Mouse (Mus musculus) CH12.LX (cell line): ENCODE data around the gene Rdh16. TPM values are rescaled to one million over a fixed set of nuclear protein-coding genes. Genes with fewer than 3 reads are reported as not detected.

Source experiments
- DNase-seq: peaks from one replicate; pipeline ENCODE4 v3.0.0-alpha.2; 2013; ENCODE audit errors: extremely low read depth
- H3K27ac ChIP-seq: 2 replicates; pipeline ENCODE4 v1.5.1; 2012; ENCODE audit warnings: low read depth, mild to moderate bottlenecking, control low read depth, moderate library complexity; ENCODE audit not compliant: insufficient read depth
- H3K27me3 ChIP-seq: replicated peaks from 2 replicates; pipeline ENCODE3; 2012; ENCODE audit warnings: inconsistent platforms
- H3K36me3 ChIP-seq, 2 experiments: replicated peaks in 1 of 2; 2 replicates each; pipeline versions ENCODE3 to v1.6.1; 2012; ENCODE audit warnings: inconsistent platforms in 1 of 2, low read length in 1 of 2, mild to moderate bottlenecking in 1 of 2, mixed read lengths in 1 of 2, moderate library complexity in 1 of 2; ENCODE audit not compliant: control insufficient read depth in 1 of 2, insufficient read depth in 1 of 2
- H3K4me1 ChIP-seq, 2 experiments: 2 replicates each; pipeline ENCODE4 v1.6.1; 2012; ENCODE audit warnings: inconsistent platforms in 1 of 2, moderate library complexity in 1 of 2; ENCODE audit not compliant: insufficient read depth in 2 of 2, control insufficient read depth in 1 of 2
- H3K4me2 ChIP-seq: 2 replicates; pipeline ENCODE4 v1.6.1; 2012; ENCODE audit warnings: low read depth, mild to moderate bottlenecking, control low read depth; ENCODE audit not compliant: poor library complexity, insufficient read depth, severe bottlenecking
- H3K4me3 ChIP-seq, 3 experiments: fragments of 150-350 bp in 1 of 3; sonication (generic) in 1 of 3; replicated peaks in 1 of 3; 2 replicates each; pipeline versions ENCODE3 to v1.5.1; 2011 to 2012; ENCODE audit warnings: low read depth in 2 of 3, low read length in 2 of 3, mild to moderate bottlenecking in 2 of 3, moderate library complexity in 2 of 3, control low read depth in 1 of 3, improper control_type of control experiment in 1 of 3, inconsistent platforms in 1 of 3, mixed read lengths in 1 of 3; ENCODE audit not compliant: poor library complexity in 1 of 3
- H3K79me2 ChIP-seq: replicated peaks from 2 replicates; pipeline ENCODE4 v1.6.1; 2012; ENCODE audit warnings: mild to moderate bottlenecking, moderate library complexity; ENCODE audit not compliant: control insufficient read depth, poor library complexity, insufficient read depth, severe bottlenecking; ENCODE audit errors: extremely low read depth
- H3K9ac ChIP-seq: 2 replicates; pipeline ENCODE4 v1.6.1; 2012; ENCODE audit warnings: low read depth, mild to moderate bottlenecking, control low read depth, moderate library complexity; ENCODE audit not compliant: insufficient read depth
- H3K9me3 ChIP-seq: replicated peaks from 2 replicates; pipeline ENCODE3; 2012; ENCODE audit warnings: low read length, inconsistent platforms, mixed read lengths
- CTCF ChIP-seq, 2 experiments: IDR thresholded peaks in 1 of 2; conservative IDR thresholded peaks in 1 of 2; 2 replicates each; pipeline ENCODE4 v1.5.1; 2011 to 2012; ENCODE audit warnings: low read depth in 2 of 2, low read length in 2 of 2, improper control_type of control experiment in 1 of 2, inconsistent platforms in 1 of 2, mild to moderate bottlenecking in 1 of 2, moderate library complexity in 1 of 2
- E2F4 ChIP-seq: IDR thresholded peaks from 2 replicates; pipeline ENCODE4 v1.6.1; 2011; ENCODE audit warnings: low read depth, low read length, improper control_type of control experiment; ENCODE audit not compliant: insufficient replicate concordance
- ELF1 ChIP-seq: IDR thresholded peaks from 2 replicates; pipeline ENCODE4 v1.6.1; 2014; ENCODE audit warnings: low read depth, mild to moderate bottlenecking, inconsistent platforms, low read length, improper control_type of control experiment
- EP300 ChIP-seq: IDR thresholded peaks from 2 replicates; pipeline ENCODE4 v1.6.1; 2011; ENCODE audit warnings: low read length, improper control_type of control experiment
- ETS1 ChIP-seq: conservative IDR thresholded peaks from 2 replicates; pipeline ENCODE4 v1.6.1; 2012; ENCODE audit warnings: low read depth, mild to moderate bottlenecking, inconsistent platforms, low read length, improper control_type of control experiment, moderate library complexity
- GABPA ChIP-seq: IDR thresholded peaks from 2 replicates; pipeline ENCODE4 v1.6.1; 2012; ENCODE audit warnings: low read depth, low read length, improper control_type of control experiment, inconsistent platforms; ENCODE audit not compliant: insufficient replicate concordance
- HCFC1 ChIP-seq: IDR thresholded peaks from 2 replicates; pipeline ENCODE4 v1.6.1; 2012; ENCODE audit warnings: low read depth, mild to moderate bottlenecking, inconsistent platforms, low read length, improper control_type of control experiment
- JUND ChIP-seq: conservative IDR thresholded peaks from 2 replicates; pipeline ENCODE4 v1.6.1; 2011; ENCODE audit warnings: low read depth, low read length, improper control_type of control experiment
- KAT2A ChIP-seq: IDR thresholded peaks from 2 replicates; pipeline ENCODE4 v1.6.1; 2012; ENCODE audit warnings: low read length, improper control_type of control experiment, inconsistent platforms; ENCODE audit not compliant: insufficient replicate concordance
- MAFK ChIP-seq: IDR thresholded peaks from 2 replicates; pipeline ENCODE4 v1.6.1; 2011; ENCODE audit warnings: low read length, improper control_type of control experiment; ENCODE audit not compliant: insufficient replicate concordance
- MAX ChIP-seq: IDR thresholded peaks from 2 replicates; pipeline ENCODE4 v1.6.1; 2011; ENCODE audit warnings: low read length, improper control_type of control experiment
- MXI1 ChIP-seq: IDR thresholded peaks from 2 replicates; pipeline ENCODE4 v1.6.1; 2011; ENCODE audit warnings: mild to moderate bottlenecking, low read depth, low read length, improper control_type of control experiment
- NELFE ChIP-seq: IDR thresholded peaks from 2 replicates; pipeline ENCODE4 v1.6.1; 2011; ENCODE audit warnings: low read depth, low read length, improper control_type of control experiment
- NRF1 ChIP-seq: IDR thresholded peaks from 2 replicates; pipeline ENCODE4 v1.6.1; 2014; ENCODE audit warnings: low read depth, mild to moderate bottlenecking, inconsistent platforms, low read length, improper control_type of control experiment, moderate library complexity
- PAX5 ChIP-seq: IDR thresholded peaks from 2 replicates; pipeline ENCODE4 v1.6.1; 2012; ENCODE audit warnings: low read length, inconsistent platforms, mixed read lengths
- POLR2A ChIP-seq: IDR thresholded peaks from 2 replicates; pipeline ENCODE4 v1.6.1; 2011; ENCODE audit warnings: low read depth, mild to moderate bottlenecking, improper control_type of control experiment, low read length
- RCOR1 ChIP-seq: conservative IDR thresholded peaks from 2 replicates; pipeline ENCODE4 v1.6.1; 2012; ENCODE audit warnings: low read depth, mild to moderate bottlenecking, inconsistent platforms, low read length, improper control_type of control experiment
- SIN3A ChIP-seq: IDR thresholded peaks from 2 replicates; pipeline ENCODE4 v1.6.1; 2012; ENCODE audit warnings: low read length, improper control_type of control experiment, inconsistent platforms
- SMC3 ChIP-seq: IDR thresholded peaks from 2 replicates; pipeline ENCODE4 v1.6.1; 2011; ENCODE audit warnings: low read depth, low read length, improper control_type of control experiment
- TBP ChIP-seq: conservative IDR thresholded peaks from 2 replicates; pipeline ENCODE4 v1.6.1; 2011; ENCODE audit warnings: low read depth, low read length, improper control_type of control experiment
- UBTF ChIP-seq: IDR thresholded peaks from 2 replicates; pipeline ENCODE4 v1.6.1; 2012; ENCODE audit warnings: low read depth, mild to moderate bottlenecking, inconsistent platforms, low read length, improper control_type of control experiment, moderate library complexity
- USF1 ChIP-seq: IDR thresholded peaks from 2 replicates; pipeline ENCODE4 v1.6.1; 2014; ENCODE audit warnings: low read depth, mild to moderate bottlenecking, inconsistent platforms, low read length, improper control_type of control experiment
- USF2 ChIP-seq: conservative IDR thresholded peaks from 2 replicates; pipeline ENCODE4 v1.6.1; 2011; ENCODE audit warnings: low read depth, low read length, improper control_type of control experiment
- ZC3H11A ChIP-seq: IDR thresholded peaks from 2 replicates; pipeline ENCODE4 v1.6.1; 2012; ENCODE audit warnings: low read depth, mild to moderate bottlenecking, inconsistent platforms, low read length, improper control_type of control experiment
- ZKSCAN1 ChIP-seq: IDR thresholded peaks from 2 replicates; pipeline ENCODE4 v1.6.1; 2012; ENCODE audit warnings: low read depth, inconsistent platforms, low read length, improper control_type of control experiment, borderline replicate concordance
- ZMIZ1 ChIP-seq: IDR thresholded peaks from 2 replicates; pipeline ENCODE4 v1.6.1; 2012; ENCODE audit warnings: low read depth, mild to moderate bottlenecking, inconsistent platforms, low read length, improper control_type of control experiment
- ZNF384 ChIP-seq: IDR thresholded peaks from 2 replicates; pipeline ENCODE4 v1.6.1; 2012; ENCODE audit warnings: low read depth, low read length, improper control_type of control experiment, inconsistent platforms
- dilution Hi-C: fragments of 300-500 bp; cut with MboI; formaldehyde crosslinking; loops from 2 replicates; pipeline ENCODE4 v1.14.3; 2020; ENCODE audit warnings: low sequenced_read_pairs; ENCODE audit not compliant: extremely low pct_unique_long_range_greater_than_20kb, extremely low pct_ligation_motif_present
- in situ Hi-C: fragments of 300-500 bp; cut with MboI; formaldehyde crosslinking; loops from 3 replicates; pipeline ENCODE4 v1.14.3; 2019; ENCODE audit warnings: low sequenced_read_pairs, low pct_ligation_motif_present, low pct_unique_long_range_greater_than_20kb, mixed read lengths
- polyA plus RNA-seq: library from polyadenylated mRNA; unstranded; fragments of >175 nt; gene quantifications from 2 replicates; pipeline ENCODE4 v1.2.1, GENCODE M21; 2012; ENCODE audit warnings: low read depth; ENCODE audit not compliant: insufficient read length
- total RNA-seq, 2 experiments: library from RNA; depleted of rRNA; stranded (reverse); fragments of 300-350 nt in 1 of 2; fragments of >200 nt in 1 of 2; gene quantifications; 2 replicates each; pipeline ENCODE4 v1.2.3; 2012 to 2014

The Rdh16 gene
- total and polyA plus RNA-seq, 3 experiments = not detected

DNA sequence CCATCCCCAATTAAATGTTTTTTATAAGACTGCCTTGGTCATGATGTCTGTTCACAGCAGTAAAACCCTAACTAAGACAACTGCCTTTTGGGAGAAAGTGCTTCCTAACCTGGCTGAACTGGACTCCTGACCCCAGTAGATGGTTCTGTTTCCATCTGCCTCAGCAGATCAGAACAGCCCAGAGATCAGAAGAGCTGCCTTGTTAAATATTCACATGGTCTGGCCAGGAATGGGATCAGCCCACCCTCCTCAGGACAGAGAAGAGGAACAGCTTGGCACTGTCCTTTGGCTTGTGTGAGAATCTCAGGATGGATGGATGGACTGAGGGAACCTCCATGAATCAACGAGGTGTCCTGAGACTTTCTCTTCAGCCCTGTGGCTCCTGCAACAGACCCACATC is 1.7 kb upstream of the Rdh16 start:
- no peaks in the 10 kb centered on the region for H3K4me1 ChIP-seq
- dilution Hi-C loops = no loop called here
- no peak overlapping the region for H3K4me2 ChIP-seq
- H3K4me3 ChIP-seq = no peak overlapping the region
- H3K27me3 ChIP-seq = peaks cover 22% of the 10 kb centered on the region
- no peak overlapping the region for H3K9ac ChIP-seq
- no peak for DNase-seq
- H3K27ac ChIP-seq = no peak overlapping the region
- TF ChIP-seq EP300 = no peak
- TF ChIP-seq UBTF = no peak
- no peak for TF ChIP-seq ETS1
- TF ChIP-seq ZMIZ1 = no peak
- no peak for TF ChIP-seq TBP
- no peak for TF ChIP-seq MAX
- no peak for TF ChIP-seq JUND
- TF ChIP-seq ZNF384 = no peak
- TF ChIP-seq GABPA = no peak
- TF ChIP-seq KAT2A = no peak
- no peak for TF ChIP-seq MAFK
- TF ChIP-seq MXI1 = no peak
- TF ChIP-seq SMC3 = no peak
- H3K36me3 ChIP-seq = no peaks in the 10 kb centered on the region
- no peaks in the 10 kb centered on the region for H3K79me2 ChIP-seq
- H3K9me3 ChIP-seq = peaks cover 2% of the 10 kb centered on the region
- in situ Hi-C loops = no loop called here

DNA sequence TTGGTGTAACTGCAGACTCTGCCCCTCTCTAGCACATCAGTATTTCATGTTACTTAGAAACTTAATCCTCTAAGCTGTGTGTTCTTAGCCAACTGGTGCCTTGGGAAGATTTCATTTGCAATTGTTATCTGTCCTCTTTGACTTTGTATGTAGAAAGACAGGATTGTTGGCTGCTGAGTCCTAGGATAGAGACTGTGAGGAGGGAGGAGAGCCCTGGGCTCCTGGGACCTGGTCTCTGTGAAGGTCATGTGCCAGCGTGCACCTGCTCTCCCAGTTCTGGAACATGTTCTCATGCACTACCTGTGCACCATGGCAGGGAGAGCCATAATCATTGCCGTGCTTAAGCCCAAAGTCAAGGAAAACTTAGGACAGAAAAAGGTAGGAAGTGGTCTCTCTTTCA is 660 bp downstream of the Rdh16 start:
- dilution Hi-C loops = no loop called here
- in situ Hi-C loops = no loop called here
- Histone ChIP-seq H3K27ac (no peak overlapping the region), H3K4me3 (no peak overlapping the region), H3K79me2 (no peaks in the 10 kb centered on the region), H3K9ac (no peak overlapping the region), H3K4me1 (no peaks in the 10 kb centered on the region), H3K36me3 (no peaks in the 10 kb centered on the region), H3K9me3 (peaks cover 2% of the 10 kb centered on the region), H3K27me3 (peaks cover 38% of the 10 kb centered on the region), H3K4me2 (no peak overlapping the region)
- no peak for DNase-seq
- TF ChIP-seq ZKSCAN1 = no peak
- TF ChIP-seq USF2 = no peak
- TF ChIP-seq HCFC1 = no peak
- no peak for TF ChIP-seq SMC3
- TF ChIP-seq PAX5 = no peak
- TF ChIP-seq E2F4 = no peak
- TF ChIP-seq EP300 = no peak
- TF ChIP-seq SIN3A = no peak
- no peak for TF ChIP-seq ETS1
- no peak for TF ChIP-seq MAX
- no peak for TF ChIP-seq UBTF
- TF ChIP-seq NELFE = no peak
- no peak for TF ChIP-seq USF1
- no peak for TF ChIP-seq CTCF (conservative IDR thresholded peaks at IDR 0.05 in 1 of 2, IDR thresholded peaks at IDR 0.05 in 1 of 2; ENCODE audit: low read depth in 2 of 2, low read length in 2 of 2)
- TF ChIP-seq RCOR1 = no peak
- no peak for TF ChIP-seq NRF1
- TF ChIP-seq ZC3H11A = no peak
- TF ChIP-seq POLR2A = no peak
- TF ChIP-seq GABPA = no peak
- no peak for TF ChIP-seq ELF1
